Mouse (Mus musculus) layer of hippocampus, adult 2 months (tissue): ENCODE results near the gene Ablim1. TPM values are rescaled to one million over a fixed set of nuclear protein-coding genes. Genes with fewer than 3 reads are reported as not detected.

Experiments
- DNase-seq, 2 experiments: peaks; one replicate each; pipeline ENCODE4 v3.0.0; 2022; ENCODE audit warnings: low spot score in 2 of 2
- H3K27ac ChIP-seq: fragments of 200-600 bp; 2 replicates; pipeline ENCODE4 v1.8.1; 2022
- H3K4me3 ChIP-seq: fragments of 200-600 bp; 2 replicates; pipeline ENCODE4 v1.8.1; 2022; ENCODE audit warnings: mild to moderate bottlenecking
- CTCF ChIP-seq: fragments of 200-600 bp; conservative IDR thresholded peaks from 2 replicates; pipeline ENCODE4 v1.8.1; 2022; ENCODE audit warnings: antibody characterized with exemption, mild to moderate bottlenecking, moderate library complexity
- total RNA-seq, 2 experiments: library from RNA; stranded (reverse); gene quantifications; 2 replicates each; pipeline ENCODE4 v1.2.3; 2021

Ablim1 gene
- total RNA-seq, 2 experiments from 2014 or later: 85.1 to 86.0 TPM

DNA sequence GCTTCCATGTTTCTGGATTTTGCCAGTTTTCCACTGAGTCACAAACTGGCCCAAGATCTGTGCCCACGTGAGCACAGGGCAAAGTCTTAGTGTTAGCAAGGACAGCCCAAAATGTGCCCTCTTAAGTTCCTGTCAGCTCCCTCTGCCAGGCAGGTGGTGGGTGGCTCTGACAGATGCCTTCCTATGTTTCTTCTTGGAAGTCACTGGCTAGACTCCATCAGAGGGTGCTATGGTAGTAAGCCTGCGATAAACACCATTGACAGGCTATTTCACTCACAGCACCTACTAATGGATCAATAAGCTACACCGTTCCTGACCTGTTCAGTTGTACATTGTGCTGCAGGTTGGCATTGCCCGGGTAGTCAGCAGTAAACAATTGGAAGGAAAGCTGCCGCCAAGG lies 147.0 kb downstream of the Ablim1 start:
- no peak overlapping the region for H3K27ac ChIP-seq
- H3K4me3 ChIP-seq: no peak overlapping the region
- no peak for DNase-seq
- no peak for TF ChIP-seq CTCF

DNA sequence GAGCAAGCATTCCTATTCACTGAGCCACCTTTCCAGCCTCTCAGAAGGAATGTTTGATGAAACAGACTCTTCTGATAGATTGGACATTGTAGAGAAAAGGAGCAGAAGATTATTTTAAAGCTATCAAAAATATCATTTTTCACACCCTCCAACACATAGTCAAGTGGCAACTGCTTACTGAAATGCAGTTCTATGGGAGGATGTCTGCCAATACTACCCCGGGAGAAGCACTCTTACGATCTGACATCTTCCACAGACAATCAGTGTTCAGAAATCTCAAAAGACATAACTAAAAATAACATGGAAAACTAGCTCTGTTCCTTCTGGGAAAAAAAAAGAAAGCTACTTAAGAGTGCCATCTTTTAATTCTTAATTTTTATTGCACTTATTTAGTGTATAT lies 149.8 kb downstream of the Ablim1 start:
- Histone ChIP-seq H3K4me3 (no peak overlapping the region), H3K27ac (0 out of 2 replicates have a peak overlapping the region, but pooled peaks have one; percentile 5)
- TF ChIP-seq CTCF: no peak
- no peak for DNase-seq

DNA sequence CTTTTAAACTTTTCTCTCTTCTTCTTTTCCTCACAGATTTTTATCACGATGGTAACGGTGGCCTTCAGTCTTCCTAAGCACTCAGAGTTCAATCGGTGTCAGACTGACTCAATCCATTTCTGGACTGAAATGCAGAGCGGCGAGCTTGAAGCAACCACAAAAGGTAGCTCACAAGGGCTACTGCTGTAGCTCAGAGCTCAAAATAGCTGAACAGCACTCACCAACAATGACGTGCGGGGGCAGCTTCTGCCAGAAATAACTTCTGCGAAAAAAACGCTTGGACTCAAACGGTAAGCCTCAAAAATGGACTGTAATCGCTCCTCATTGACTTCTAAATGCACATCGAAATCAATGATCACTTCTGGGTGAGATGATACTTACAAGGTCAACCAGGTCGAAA lies 151.4 kb downstream of the Ablim1 start:
- DNase-seq: no peak
- TF ChIP-seq CTCF: no peak
- Histone ChIP-seq H3K4me3 (no peak overlapping the region), H3K27ac (no peak overlapping the region)

DNA sequence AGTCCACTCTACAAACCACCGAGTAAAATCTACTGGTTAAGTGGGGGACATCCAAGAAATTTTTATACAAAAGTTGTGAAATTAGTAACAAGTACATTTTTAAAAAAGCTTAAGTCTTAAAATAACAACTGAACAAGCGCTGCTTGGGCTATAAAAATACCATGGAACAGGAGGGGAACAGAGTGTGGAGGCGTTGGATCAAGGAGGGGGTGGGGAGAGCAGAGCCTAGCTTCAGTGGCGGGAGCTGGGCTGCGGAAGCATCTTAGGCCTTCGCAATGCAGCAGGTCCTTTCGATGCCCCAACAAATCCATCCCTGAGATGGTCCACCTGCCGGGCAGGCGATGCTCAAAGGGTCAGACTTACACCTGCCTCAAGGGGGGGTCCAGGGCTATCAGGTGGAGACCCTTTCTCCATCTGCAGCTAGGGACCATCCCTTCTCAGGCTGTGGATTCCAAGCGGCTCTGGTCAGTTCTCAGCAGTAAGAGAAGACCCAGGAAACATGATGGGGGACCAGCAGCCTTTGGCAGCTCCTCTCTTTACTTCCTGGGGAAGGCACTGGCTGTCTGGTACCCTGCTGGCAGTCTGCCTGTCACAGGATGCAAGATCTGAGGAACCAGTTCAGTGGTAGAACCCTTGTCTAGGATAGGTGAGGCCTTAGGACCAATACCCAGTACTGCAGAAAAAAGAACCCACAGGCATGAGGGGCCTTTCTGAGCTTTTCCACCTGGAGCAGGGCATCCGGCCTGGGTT lies 152.6 kb downstream of the Ablim1 start:
- TF ChIP-seq CTCF: no peak
- no peak for DNase-seq
- H3K27ac ChIP-seq: peak overlapping the region; percentile 51; the same call in 1 of the 2 replicates
- no peak overlapping the region for H3K4me3 ChIP-seq

DNA sequence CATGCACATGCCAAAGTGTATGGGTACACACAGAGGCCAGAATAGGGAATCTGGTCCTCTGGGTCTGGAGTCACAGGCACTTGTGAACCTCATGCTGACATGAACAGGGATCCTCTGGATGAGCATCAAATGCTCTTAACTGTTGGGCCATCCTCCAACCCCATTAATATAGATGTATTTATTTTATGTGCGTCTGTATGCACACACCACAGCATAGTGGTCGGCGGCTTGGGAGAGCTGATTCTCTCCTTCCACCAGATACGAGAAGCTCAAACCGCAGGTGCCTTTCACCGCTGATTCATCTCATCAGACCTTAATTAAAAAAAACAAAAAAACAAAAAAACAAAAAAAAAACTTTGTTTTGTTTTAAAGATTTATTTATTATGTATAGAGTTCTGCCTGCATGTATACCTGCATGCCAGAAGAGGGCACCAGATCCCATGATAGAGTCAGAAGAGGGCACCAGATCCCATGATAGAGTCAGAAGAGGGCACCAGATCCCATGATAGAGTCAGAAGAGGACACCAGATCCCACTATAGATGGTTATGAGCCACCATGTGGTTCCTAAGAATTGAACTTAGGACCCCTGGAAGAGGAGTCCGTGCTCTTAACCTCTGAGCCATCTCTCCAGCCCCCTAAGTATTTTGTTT lies 153.6 kb downstream of the Ablim1 start:
- Histone ChIP-seq H3K4me3 (no peak overlapping the region), H3K27ac (peak overlapping the region; percentile 51)
- DNase-seq: peak; percentile 64 to 67
- TF ChIP-seq CTCF: peak; percentile 94

DNA sequence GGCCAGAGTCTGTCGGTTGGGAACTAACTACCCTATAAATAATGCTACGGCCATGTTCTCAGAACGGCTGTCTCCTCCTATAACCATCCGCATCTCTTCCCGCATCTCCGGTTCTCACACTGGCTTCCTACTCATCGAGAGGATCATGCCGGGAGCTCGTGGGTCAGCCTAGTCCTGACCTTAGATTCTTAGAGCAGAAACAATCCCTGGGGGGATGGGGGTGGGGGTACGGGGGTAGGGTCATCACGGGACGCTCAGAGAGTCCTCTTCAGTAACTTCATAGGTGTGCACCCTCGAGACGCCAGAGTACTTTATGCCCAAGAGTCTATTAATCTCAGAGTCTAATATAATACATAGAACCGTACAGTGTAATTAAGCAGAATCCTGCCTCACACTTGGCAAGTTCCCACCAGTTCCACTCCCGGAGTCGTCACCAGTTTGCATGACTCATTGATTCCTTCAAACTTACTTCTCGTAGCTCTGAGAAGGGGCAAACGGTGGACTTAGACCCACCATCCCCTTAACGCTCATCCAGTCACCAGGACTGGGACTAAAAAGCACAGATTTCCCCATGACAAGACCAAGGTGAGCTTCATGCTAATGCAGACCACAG lies 156.9 kb downstream of the Ablim1 start:
- no peak for DNase-seq
- no peak overlapping the region for H3K27ac ChIP-seq
- no peak for TF ChIP-seq CTCF
- no peak overlapping the region for H3K4me3 ChIP-seq

DNA sequence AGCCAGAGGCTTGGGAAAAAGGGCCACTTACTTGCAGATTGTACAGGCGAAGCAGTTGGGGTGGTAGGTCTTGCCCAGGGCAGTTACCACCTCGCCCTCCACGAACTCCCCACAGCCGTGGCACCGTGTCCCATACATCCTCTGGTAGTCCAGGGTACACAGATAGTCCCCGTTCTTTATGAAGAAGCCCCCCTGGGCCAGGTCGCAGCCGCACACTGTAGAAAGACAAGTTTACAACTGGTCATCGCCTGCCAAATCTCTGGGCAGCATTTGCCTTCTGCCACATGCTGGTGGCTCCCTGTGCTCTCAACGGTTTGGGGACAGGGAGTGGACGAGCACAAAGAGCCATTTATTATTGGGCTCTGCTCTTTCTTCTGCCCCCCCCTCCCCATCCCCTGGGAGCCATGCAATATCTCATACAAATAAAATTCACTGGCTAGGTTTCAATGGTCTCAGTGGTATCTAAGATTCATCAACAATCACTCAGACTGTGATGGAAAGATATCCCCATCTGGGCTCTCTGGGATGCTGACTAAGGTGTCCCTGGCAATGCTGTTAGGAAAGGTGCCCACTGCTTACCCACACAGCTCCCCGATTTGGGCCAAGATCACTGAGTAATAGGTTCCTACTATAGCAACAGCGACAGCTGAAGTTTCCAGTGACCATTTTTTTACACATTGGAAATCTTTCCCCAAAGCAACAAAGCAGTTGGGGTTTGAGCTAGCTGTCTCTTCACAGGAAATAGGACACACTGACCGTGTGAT lies 159.4 kb downstream of the Ablim1 start:
- H3K27ac ChIP-seq: peak overlapping the region; percentile 52
- no peak for TF ChIP-seq CTCF
- DNase-seq: peak in 1 of 2 experiments; percentile 54
- no peak overlapping the region for H3K4me3 ChIP-seq

DNA sequence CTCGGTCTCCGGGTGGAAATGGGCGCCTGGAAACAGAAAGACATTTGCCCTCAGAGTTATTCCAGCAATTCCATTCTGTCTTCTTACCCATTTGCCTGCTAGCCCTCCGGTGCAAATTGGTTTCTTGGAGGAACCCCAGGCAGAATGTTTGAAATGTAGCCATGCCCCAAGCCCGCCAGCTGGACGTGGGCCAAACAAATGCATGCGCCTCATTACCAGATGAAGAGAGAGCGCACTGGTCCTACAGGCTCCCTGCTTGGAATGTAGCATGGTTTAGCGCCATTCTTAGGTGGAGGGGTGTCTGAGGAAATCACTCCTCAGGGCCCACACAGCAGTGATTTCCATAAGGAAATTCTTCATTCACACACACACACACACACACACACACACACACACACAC lies 162.4 kb downstream of the Ablim1 start:
- Histone ChIP-seq H3K4me3 (no peak overlapping the region), H3K27ac (no peak overlapping the region)
- TF ChIP-seq CTCF: no peak
- DNase-seq: peak; percentile 45 to 62

DNA sequence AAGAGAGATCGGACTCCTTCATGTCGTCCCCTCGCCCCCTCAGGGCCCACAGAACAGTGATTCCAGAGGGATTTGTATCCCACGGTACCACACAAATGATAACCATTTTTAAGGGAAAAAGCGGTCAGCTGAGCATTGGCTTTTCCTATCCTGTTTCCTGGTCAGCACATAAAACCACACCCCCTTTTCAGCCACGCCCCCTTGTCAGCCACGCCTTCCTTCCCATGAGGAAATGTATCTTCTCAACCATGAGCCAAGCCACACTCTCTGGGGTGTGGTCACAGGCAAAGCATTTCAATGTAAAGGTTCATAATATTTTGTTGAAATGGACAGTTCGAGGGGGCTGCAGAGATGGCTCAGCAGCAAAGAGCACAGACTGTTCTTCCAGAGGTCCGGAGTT lies 163.2 kb downstream of the Ablim1 start:
- H3K4me3 ChIP-seq: no peak overlapping the region
- H3K27ac ChIP-seq: no peak overlapping the region
- no peak for DNase-seq
- TF ChIP-seq CTCF: no peak

DNA sequence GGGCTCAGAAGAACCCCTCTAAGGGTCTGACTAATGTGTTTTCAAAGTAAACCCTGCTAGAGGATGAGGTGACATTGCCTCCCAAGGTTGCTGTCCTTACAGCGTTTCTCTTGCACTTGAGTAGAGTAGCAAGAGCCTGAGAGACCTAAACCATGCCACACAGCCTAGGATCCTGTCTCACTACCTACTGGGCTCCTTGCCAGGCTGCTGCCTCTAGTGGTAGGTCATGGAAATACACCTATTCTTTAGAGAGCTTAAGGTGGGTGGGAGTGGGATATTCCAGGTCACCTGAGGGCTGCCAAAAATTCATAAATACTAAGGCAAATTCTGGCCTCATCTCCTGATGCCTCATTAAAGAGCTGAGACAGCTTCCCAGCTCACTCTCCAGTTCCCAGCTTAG lies 164.4 kb downstream of the Ablim1 start:
- DNase-seq: peak in 1 of 2 experiments; percentile 58
- peak; percentile 87 for TF ChIP-seq CTCF
- H3K4me3 ChIP-seq: no peak overlapping the region
- H3K27ac ChIP-seq: no peak overlapping the region

DNA sequence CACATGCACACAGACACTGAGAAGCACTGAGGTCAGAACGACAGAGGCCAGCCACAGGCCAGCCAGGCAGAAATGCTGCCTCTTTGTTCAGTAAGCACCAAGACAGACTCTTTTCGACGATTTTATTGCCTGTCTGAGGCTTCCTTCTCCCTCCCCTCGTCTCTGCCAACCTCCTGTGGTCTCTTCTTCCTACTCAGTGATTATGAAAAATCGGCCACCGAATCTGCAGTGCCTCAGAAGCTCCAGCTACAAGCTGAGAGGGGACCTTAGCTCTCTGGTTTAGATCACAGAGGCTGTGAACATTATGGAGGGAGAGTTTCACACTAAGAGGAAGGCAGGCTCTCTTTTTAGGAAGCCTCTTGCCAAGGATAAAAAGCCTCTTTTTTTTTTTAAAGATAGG lies 167.0 kb downstream of the Ablim1 start:
- Histone ChIP-seq H3K4me3 (no peak overlapping the region), H3K27ac (peak overlapping the region; percentile 53; the same call in 1 of the 2 replicates)
- TF ChIP-seq CTCF: no peak
- no peak for DNase-seq

DNA sequence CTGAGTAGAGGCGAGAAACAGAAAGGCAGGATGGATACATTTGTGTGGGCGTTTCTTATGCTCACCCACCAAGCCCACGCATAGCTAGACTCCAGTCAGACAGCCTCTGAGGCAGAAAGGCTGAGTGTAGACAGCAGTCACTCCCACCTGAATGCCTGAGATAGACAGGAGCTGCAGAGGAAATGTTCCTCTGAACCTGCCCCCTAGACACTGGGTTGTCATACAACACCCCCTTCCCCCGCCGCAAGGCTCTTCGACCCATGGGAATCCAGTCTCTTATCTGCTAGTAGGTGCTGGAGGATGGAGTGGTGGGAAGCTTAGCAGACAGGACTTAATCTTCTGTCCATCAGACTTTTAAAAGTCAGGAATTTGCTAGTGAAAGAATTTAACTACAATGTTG lies 167.8 kb downstream of the Ablim1 start:
- no peak overlapping the region for H3K4me3 ChIP-seq
- no peak for TF ChIP-seq CTCF
- H3K27ac ChIP-seq: no peak overlapping the region
- no peak for DNase-seq

DNA sequence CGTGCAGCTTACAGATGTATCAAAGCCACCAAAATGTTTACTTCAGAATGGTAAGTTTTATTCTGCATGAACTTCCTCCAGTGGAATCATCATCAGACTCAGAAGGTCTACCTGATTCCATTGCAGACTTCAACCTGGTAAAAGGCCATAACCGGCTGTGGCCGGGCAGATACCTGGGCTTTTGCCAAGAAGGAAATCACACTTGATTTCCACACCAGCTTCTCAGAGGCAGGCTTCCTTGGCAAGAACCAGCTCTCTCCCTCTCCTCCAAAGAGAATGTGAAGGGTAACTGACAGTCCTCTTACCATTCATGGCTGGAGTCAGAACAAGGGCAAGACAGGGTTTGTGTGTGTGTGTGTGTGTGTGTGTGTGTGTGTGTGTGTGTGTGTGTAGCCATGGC lies 171.1 kb downstream of the Ablim1 start:
- TF ChIP-seq CTCF: no peak
- no peak for DNase-seq
- no peak overlapping the region for H3K4me3 ChIP-seq

More for the DNA sequence above, 171.1 kb downstream of the Ablim1 start:
- H3K27ac ChIP-seq: no peak overlapping the region
